Mouse (Mus musculus): ENCODE results near the gene Timp4. TPM values are rescaled to one million over a fixed set of nuclear protein-coding genes. Genes with fewer than 3 reads are reported as not detected.

Gene Timp4
- total and polyA plus RNA-seq, 3 experiments = 29.9 to 41.5 (median 37.7) TPM

DNA sequence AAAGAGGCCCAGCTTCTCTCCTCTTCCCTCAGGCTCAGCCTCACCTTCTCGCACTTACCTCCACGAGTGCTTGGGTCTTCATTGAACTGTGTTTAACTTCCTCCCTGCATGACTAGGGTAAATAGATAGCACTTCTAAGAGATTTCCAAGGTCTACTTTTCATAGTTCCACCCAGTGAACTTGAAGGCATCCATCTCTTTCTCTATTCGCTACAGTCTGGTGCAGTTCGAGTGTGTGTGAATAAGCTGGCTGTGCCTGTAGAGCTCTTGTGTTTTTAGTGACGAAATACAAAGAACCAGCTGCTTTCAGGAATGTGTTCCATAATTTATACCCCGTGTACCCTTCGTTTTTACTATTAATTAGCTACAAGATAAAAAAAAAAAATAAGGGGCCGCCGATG lies 22.7 kb upstream of the Timp4 start:
- no peak for DNase-seq
- Histone ChIP-seq H3K36me3 (ENCODE audit: control insufficient read depth, insufficient read depth, low read length) (no peaks in the 10 kb centered on the region; the same call in 1 of the 2 replicates), H3K4me1 (ENCODE audit: control insufficient read depth, insufficient read depth, low read length) (peaks cover 19% of the 10 kb centered on the region), H3K9ac (ENCODE audit: low read depth, low read length) (no peak overlapping the region), H3K4me3 (no peak overlapping the region), H3K27ac (no peak overlapping the region), H3K27me3 (ENCODE audit: control insufficient read depth, insufficient read depth, low read length) (no peaks in the 10 kb centered on the region), H3K79me2 (replicated peaks; ENCODE audit: control insufficient read depth, insufficient read depth, low read length) (no peaks in the 10 kb centered on the region)
- 84% methylated on average over 9 of the region's 9 CpGs for WGBS
- no peak for TF ChIP-seq CTCF (IDR thresholded peaks at IDR 0.05)
- no peak for TF ChIP-seq POLR2A (IDR thresholded peaks at IDR 0.05; ENCODE audit: insufficient read depth, low read depth, low read length)
- TF ChIP-seq EP300 (IDR thresholded peaks at IDR 0.05; ENCODE audit: insufficient read depth, low read depth, low read length) = no peak
- intact Hi-C loops (cut with DNase I) = loop anchor here (5.0 kb wide), 2 partner anchors 43 to 153 kb away; no protein-coding TSS in a partner anchor

DNA sequence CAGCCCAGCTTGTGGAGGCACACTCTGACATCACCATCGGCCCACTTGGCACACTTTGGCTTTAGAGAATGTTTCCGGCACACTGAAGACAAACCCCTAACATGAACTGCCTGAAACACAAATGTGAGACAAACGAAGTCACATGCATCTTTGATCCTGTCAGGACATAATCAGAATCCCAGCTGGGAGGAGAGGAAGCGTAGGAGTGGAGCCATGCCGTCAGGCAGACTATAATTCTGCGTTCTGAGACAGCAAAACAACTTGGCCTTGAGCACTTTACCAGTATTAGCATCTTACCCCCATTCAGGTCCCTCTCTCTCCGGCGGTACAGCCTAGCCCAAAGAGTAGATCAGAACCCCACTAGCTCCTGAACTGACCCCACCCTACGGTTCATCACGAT lies 21.3 kb upstream of the Timp4 start:
- H3K9ac ChIP-seq (ENCODE audit: low read depth, low read length) = no peak overlapping the region; the same call in 1 of the 2 replicates
- H3K4me3 ChIP-seq = no peak overlapping the region
- intact Hi-C loops (cut with DNase I) = loop anchor here (2.0 to 5.0 kb wide), 2 partner anchors 71 to 154 kb away; no protein-coding TSS in a partner anchor
- peak overlapping the region; percentile 85 for H3K27ac ChIP-seq
- no peaks in the 10 kb centered on the region for H3K27me3 ChIP-seq (ENCODE audit: control insufficient read depth, insufficient read depth, low read length)
- no peaks in the 10 kb centered on the region; the same call in 1 of the 2 replicates for H3K36me3 ChIP-seq (ENCODE audit: control insufficient read depth, insufficient read depth, low read length)
- no peaks in the 10 kb centered on the region for H3K79me2 ChIP-seq (replicated peaks; ENCODE audit: control insufficient read depth, insufficient read depth, low read length)
- peaks cover 21% of the 10 kb centered on the region for H3K4me1 ChIP-seq (ENCODE audit: control insufficient read depth, insufficient read depth, low read length)
- WGBS = 58% methylated on average over 10 of the region's 10 CpGs
- peak; percentile 96 for TF ChIP-seq EP300 (IDR thresholded peaks at IDR 0.05; ENCODE audit: insufficient read depth, low read depth, low read length)
- TF ChIP-seq POLR2A (IDR thresholded peaks at IDR 0.05; ENCODE audit: insufficient read depth, low read depth, low read length) = 0 out of 2 replicates have a peak, but pooled peaks have one; percentile 35
- TF ChIP-seq CTCF (IDR thresholded peaks at IDR 0.05) = no peak
- DNase-seq = peak; percentile 60

DNA sequence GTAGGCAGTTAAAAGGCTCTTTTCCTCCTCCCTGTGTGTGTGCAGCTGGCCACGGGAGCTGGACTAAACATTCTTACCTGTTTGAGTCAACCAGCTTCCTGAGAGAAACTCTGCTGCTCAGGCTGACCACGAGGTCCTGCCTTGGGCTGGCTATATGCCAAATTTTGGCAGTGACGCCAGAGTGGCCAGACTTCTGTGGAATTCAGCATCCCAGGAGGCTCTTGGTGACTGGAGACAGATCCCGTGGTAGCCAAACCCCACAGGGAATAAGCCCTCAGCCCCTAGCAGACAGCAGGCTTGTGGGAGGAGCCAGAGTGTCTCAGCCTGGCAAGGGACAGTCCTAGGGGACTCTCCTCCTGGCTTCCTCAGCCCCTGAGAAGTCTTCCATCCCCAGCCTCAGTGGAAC lies 19.9 kb upstream of the Timp4 start:
- intact Hi-C loops (cut with DNase I) = loop anchor here (2.0 to 5.0 kb wide), 2 partner anchors 73 to 155 kb away; no protein-coding TSS in a partner anchor
- H3K27me3 ChIP-seq (ENCODE audit: control insufficient read depth, insufficient read depth, low read length) = no peaks in the 10 kb centered on the region
- H3K27ac ChIP-seq = peak overlapping the region; percentile 85

DNA sequence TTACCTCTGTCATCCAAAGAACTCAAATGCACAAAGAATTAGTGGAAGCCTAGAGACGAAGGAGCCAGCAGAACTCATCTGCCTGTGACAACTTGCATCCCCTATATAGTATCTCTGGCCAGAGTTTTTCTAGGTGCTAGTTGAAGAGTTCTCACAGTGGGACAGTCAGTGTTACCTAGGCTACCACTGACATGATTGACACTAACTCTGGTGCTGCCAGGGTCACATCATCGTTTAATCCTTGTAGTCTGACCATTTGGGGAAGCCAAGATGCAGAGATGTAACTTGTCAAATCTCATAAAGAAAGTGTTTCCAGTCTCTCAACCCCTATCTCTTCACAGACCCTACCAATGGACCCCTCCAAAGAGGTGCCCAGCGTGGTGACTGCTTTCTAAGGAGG lies 19.3 kb upstream of the Timp4 start:
- Histone ChIP-seq H3K27ac (peak overlapping the region; percentile 85), H3K27me3 (ENCODE audit: control insufficient read depth, insufficient read depth, low read length) (no peaks in the 10 kb centered on the region), H3K4me3 (no peak overlapping the region), H3K79me2 (replicated peaks; ENCODE audit: control insufficient read depth, insufficient read depth, low read length) (no peaks in the 10 kb centered on the region), H3K36me3 (ENCODE audit: control insufficient read depth, insufficient read depth, low read length) (no peaks in the 10 kb centered on the region; the same call in 1 of the 2 replicates), H3K9ac (ENCODE audit: low read depth, low read length) (no peak overlapping the region; the same call in 1 of the 2 replicates), H3K4me1 (ENCODE audit: control insufficient read depth, insufficient read depth, low read length) (peaks cover 29% of the 10 kb centered on the region)
- no peak for DNase-seq
- 63% methylated on average over 3 of the region's 3 CpGs for WGBS
- intact Hi-C loops (cut with DNase I) = loop anchor here (5.0 kb wide), 1 partner anchor 156 kb away; no protein-coding TSS in a partner anchor
- TF ChIP-seq EP300 (IDR thresholded peaks at IDR 0.05; ENCODE audit: insufficient read depth, low read depth, low read length) (no peak), POLR2A (IDR thresholded peaks at IDR 0.05; ENCODE audit: insufficient read depth, low read depth, low read length) (no peak), CTCF (IDR thresholded peaks at IDR 0.05) (no peak)

More for the DNA sequence above, 19.9 kb upstream of the Timp4 start:
- H3K9ac ChIP-seq (ENCODE audit: low read depth, low read length) = no peak overlapping the region
- H3K36me3 ChIP-seq (ENCODE audit: control insufficient read depth, insufficient read depth, low read length) = no peaks in the 10 kb centered on the region; the same call in 1 of the 2 replicates
- peak; percentile 70 to 76 for DNase-seq
- H3K4me1 ChIP-seq (ENCODE audit: control insufficient read depth, insufficient read depth, low read length) = peaks cover 26% of the 10 kb centered on the region
- no peak for TF ChIP-seq EP300 (IDR thresholded peaks at IDR 0.05; ENCODE audit: insufficient read depth, low read depth, low read length)
- no peak; the same call in 1 of the 2 replicates for TF ChIP-seq POLR2A (IDR thresholded peaks at IDR 0.05; ENCODE audit: insufficient read depth, low read depth, low read length)
- TF ChIP-seq CTCF (IDR thresholded peaks at IDR 0.05) = no peak
- H3K79me2 ChIP-seq (replicated peaks; ENCODE audit: control insufficient read depth, insufficient read depth, low read length) = no peaks in the 10 kb centered on the region
- no peak overlapping the region for H3K4me3 ChIP-seq
- 1% methylated on average over 4 of the region's 4 CpGs for WGBS

GRCm38 (mm10) chr6:115270085-115270484 lies 18.1 kb upstream of the Timp4 start:
- H3K27ac ChIP-seq = peak overlapping the region; percentile 85
- TF ChIP-seq POLR2A (IDR thresholded peaks at IDR 0.05; ENCODE audit: insufficient read depth, low read depth, low read length) (no peak), EP300 (IDR thresholded peaks at IDR 0.05; ENCODE audit: insufficient read depth, low read depth, low read length) (0 out of 2 replicates have a peak, but pooled peaks have one; percentile 13)
- peak; percentile 34 to 40 for DNase-seq
- no peaks in the 10 kb centered on the region for H3K27me3 ChIP-seq (ENCODE audit: control insufficient read depth, insufficient read depth, low read length)
- no peaks in the 10 kb centered on the region for H3K79me2 ChIP-seq (replicated peaks; ENCODE audit: control insufficient read depth, insufficient read depth, low read length)
- intact Hi-C loops (cut with DNase I) = loop anchor here (5.0 kb wide), 1 partner anchor 157 kb away; no protein-coding TSS in a partner anchor
- WGBS = 44% methylated on average over 2 of the region's 2 CpGs
- H3K36me3 ChIP-seq (ENCODE audit: control insufficient read depth, insufficient read depth, low read length) = no peaks in the 10 kb centered on the region; the same call in 1 of the 2 replicates
- peaks cover 31% of the 10 kb centered on the region for H3K4me1 ChIP-seq (ENCODE audit: control insufficient read depth, insufficient read depth, low read length)
- H3K4me3 ChIP-seq = no peak overlapping the region
- no peak overlapping the region; the same call in 1 of the 2 replicates for H3K9ac ChIP-seq (ENCODE audit: low read depth, low read length)

DNA sequence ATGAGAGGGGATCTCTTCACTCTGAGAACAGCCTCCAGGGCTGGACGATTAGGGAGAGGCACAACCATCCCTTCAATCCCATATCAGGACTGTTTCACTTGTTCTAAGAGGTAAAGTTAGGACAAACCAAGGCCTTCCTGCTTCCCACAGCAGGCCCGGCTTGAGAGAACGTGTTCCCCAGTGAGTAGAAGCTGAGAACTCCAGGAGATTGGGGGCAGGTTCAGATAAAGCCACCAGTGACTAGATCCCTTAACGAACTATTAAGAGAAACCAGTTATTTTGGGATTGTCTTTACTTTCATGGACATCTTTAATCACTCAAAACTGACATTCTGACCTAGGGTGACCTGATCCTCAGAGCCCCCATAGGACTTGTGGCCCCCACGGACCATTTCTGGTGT lies 17.6 kb upstream of the Timp4 start:
- intact Hi-C loops (cut with DNase I) = loop anchor here (2.0 to 5.0 kb wide), 4 partner anchors 91 to 253 kb away; partner anchors contain the start of gene Pparg
- TF ChIP-seq POLR2A (IDR thresholded peaks at IDR 0.05; ENCODE audit: insufficient read depth, low read depth, low read length) (no peak), CTCF (IDR thresholded peaks at IDR 0.05) (no peak), EP300 (IDR thresholded peaks at IDR 0.05; ENCODE audit: insufficient read depth, low read depth, low read length) (no peak)
- Histone ChIP-seq H3K4me1 (ENCODE audit: control insufficient read depth, insufficient read depth, low read length) (peaks cover 31% of the 10 kb centered on the region), H3K79me2 (replicated peaks; ENCODE audit: control insufficient read depth, insufficient read depth, low read length) (no peaks in the 10 kb centered on the region), H3K36me3 (ENCODE audit: control insufficient read depth, insufficient read depth, low read length) (no peaks in the 10 kb centered on the region; the same call in 1 of the 2 replicates), H3K27me3 (ENCODE audit: control insufficient read depth, insufficient read depth, low read length) (no peaks in the 10 kb centered on the region), H3K4me3 (no peak overlapping the region), H3K9ac (ENCODE audit: low read depth, low read length) (no peak overlapping the region), H3K27ac (peak overlapping the region; percentile 85)
- WGBS = 38% methylated on average over 5 of the region's 5 CpGs
- peak in 1 of 2 experiments; percentile 31 for DNase-seq

Measured in heart, adult 2 months (tissue).